Mouse (Mus musculus): Measurements from ENCODE around the gene Itgav.

GRCm38 (mm10) chr2:83742836-83743235, 18.6 kb downstream of the Itgav start:
- TF ChIP-seq CTCF (IDR thresholded peaks at IDR 0.05): no peak
- TF ChIP-seq EP300 (IDR thresholded peaks at IDR 0.05; ENCODE audit: insufficient read depth, low read depth, low read length): no peak
- no peak for TF ChIP-seq POLR2A (IDR thresholded peaks at IDR 0.05; ENCODE audit: insufficient read depth, low read depth, low read length)

Data from heart, adult 2 months (tissue).